Mouse (Mus musculus) brain, embryonic 14.5 days (tissue): ENCODE results near the gene Cnksr3. TPM values are rescaled to one million over a fixed set of nuclear protein-coding genes. Genes with fewer than 3 reads are reported as not detected.

Experiments
- DNase-seq: peaks from one replicate; pipeline ENCODE4 v3.0.0-alpha.2; 2011; ENCODE audit warnings: low read depth
- CTCF ChIP-seq: fragments of 200-500 bp; IDR thresholded peaks from 2 replicates; pipeline ENCODE4 v1.5.1; 2012; ENCODE audit warnings: inconsistent platforms, mild to moderate bottlenecking, moderate library complexity, borderline replicate concordance; ENCODE audit not compliant: insufficient read depth, insufficient read length; ENCODE audit errors: extremely low read depth
- POLR2A ChIP-seq: fragments of 200-500 bp; IDR thresholded peaks from 2 replicates; pipeline ENCODE4 v1.6.1; 2012; ENCODE audit warnings: mild to moderate bottlenecking, inconsistent platforms, borderline replicate concordance; ENCODE audit not compliant: poor library complexity, insufficient read depth, insufficient read length, severe bottlenecking; ENCODE audit errors: extremely low read depth
- polyA plus RNA-seq: library from polyadenylated mRNA; depleted of rRNA; stranded (reverse); fragments of >200 nt; gene quantifications from 2 replicates; pipeline ENCODE4 v1.2.3, GENCODE M21; 2012

The Cnksr3 gene
- polyA plus RNA-seq, 1 experiment, result 3.9 TPM

DNA sequence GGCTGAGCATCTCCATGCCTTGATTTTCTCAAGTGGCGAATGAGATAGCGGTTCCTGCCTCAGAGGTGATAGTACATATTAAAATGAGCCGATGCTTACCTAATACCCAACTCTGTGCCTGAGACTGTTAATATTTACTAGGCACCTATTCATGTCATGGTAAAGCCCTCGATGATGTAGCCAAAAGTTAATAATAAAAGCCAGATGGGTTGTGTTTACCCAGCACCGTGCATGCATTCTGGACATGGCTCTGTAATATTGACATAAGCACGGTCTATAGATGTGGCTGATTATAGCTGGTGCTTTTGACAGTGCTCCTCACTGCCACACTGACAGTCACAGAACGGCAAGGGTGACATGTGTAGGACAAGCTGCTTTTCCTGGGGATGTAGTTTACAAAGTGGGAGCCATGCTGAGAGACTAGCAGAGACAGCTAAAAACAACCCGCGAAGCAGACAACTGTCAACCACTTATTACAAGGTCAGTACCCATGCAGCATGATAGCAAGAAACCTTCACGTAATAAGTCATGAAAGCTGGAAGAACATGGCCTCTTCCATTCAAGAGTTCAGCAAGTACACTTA, 3.1 kb downstream of the Cnksr3 start:
- no peak for DNase-seq
- no peak for TF ChIP-seq CTCF
- TF ChIP-seq POLR2A, result no peak

DNA sequence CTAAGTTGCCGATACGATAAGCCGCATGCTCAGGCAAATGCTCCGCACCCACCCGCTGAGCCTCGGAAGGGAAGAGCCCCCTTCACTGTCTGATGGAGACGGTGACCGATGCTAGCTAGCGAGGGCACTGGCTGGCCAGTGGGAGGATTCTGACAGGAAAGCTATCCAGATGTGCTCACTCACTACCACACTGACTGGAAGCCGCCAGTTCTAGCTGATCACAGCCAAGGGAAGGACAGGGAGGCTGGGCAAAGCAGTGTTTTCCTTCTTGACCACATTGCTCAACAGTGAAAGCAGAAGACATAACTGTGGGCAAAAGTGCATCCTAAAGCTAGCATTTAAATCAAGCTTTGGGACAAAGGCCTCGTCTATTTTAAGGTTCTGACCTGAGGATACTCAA, 4.7 kb downstream of the Cnksr3 start:
- DNase-seq, result no peak
- TF ChIP-seq POLR2A (no peak), CTCF (no peak)

DNA sequence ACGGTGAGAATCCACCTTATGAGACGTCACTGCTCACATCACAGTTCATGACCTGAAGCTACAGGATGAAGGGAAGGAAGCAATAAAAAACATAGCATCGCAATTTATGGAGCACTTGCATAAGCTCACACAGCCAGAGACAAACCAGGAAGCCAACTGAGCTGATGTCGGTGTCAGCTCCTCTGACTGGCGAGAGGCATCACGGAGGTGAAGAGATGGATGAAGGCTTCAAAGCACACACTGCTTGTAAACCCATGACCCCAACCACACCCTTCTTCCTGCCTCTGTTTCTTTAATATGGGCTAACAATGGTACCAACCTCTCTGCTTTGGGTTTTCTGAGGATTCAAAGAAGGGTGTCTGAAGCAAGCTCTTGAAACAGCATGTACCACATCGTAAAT, 5.5 kb downstream of the Cnksr3 start:
- no peak for TF ChIP-seq CTCF
- no peak for TF ChIP-seq POLR2A
- DNase-seq, result no peak

DNA sequence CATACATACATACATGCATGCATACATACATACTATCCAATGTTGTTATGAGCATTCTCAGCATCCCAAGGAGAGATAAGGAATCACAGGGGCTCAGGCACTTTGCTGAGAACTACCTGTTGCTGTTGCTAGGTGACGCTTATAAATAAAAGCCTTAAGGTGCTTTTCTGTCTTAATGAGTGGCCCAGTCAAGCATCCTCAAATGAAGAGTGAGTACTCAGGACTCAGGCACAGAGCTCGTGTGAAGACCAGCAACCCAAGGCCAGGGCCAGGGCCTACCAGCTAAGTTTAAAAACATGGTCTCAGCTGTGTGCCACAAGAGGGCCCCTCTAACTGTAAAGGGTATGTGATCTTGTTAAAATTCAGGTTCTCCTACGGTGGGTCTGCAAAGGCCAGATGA, 6.5 kb downstream of the Cnksr3 start:
- TF ChIP-seq CTCF, result no peak
- no peak for TF ChIP-seq POLR2A
- DNase-seq, result no peak

DNA sequence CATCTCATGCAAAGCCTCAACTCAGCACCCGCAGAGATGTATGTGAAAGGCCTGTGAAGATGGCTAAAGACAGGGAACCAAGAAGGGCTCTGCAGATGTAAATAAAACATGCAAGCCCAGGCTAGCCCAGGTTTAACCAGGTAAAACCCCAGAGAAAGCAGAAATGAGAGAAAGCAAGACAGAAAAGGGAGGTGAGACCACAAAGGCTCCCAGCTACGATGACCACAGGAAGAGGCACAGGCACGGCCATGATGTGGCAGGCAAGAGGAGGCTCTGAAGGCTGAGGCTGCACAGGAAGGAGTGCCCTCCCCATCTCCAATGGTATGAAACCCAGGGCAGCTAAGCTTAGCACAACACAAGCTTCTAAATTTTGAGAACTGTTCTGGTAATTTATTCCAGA, 7.1 kb downstream of the Cnksr3 start:
- TF ChIP-seq POLR2A (no peak), CTCF (no peak)

DNA sequence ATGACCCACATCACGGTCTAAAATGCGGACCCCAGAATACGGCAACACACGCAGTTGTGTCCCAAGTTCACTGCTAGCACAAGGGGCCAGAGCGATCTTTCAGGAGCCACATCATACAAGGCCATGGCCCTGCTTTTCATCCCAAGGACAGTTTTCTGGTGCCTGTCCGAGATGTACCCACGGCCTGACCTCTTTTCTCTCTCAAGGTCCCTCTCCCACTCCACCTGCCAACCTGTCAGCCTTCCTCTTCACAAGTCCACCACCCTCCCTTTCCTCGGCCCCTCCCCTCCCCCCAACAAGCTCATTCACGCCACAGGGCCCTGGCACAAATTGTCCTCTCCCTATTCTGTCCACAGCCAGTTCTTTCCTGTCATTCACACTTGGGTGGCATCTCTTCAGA, 9.5 kb downstream of the Cnksr3 start:
- no peak for DNase-seq
- TF ChIP-seq CTCF (no peak), POLR2A (no peak)

More for the DNA sequence above, 7.1 kb downstream of the Cnksr3 start:
- no peak for DNase-seq

DNA sequence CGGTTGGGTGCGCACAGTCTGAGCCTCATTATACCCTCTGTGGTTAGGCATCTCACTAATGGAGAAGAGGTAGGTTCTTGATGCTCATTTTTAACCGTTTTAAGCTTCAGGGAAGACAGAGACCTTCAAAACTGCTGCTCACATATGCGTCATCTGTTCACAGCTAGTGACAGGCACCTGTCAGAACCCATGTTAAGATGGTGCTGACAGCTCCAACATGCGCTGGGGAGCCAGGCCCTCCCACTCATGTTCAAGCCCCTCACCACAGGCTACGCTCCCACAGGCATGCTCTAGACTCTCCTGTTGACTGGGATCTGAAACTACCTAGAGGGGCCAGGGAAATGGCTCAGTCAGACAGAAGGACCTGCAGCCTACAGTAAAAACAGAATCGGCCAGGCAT, 11.4 kb downstream of the Cnksr3 start:
- TF ChIP-seq POLR2A, result no peak
- TF ChIP-seq CTCF, result no peak
- DNase-seq, result peak; percentile 9

DNA sequence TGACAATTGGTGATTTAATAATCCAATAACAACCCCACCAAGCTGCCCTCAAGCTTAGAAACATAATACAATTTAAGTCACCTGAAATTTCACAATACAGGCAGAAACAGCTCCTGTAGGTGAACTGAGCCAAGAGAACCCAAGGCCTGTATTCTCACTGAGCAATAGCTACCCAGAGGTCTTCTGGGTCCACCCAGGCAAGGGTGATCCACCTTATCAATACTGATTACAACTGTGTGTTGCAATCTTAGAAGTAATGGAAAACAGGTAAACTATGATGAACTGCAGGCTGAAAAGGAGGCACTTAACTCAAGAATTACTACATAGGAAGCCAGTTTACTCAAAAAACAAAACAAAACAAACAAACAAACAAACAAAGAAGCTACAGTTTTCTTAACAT, 13.8 kb downstream of the Cnksr3 start:
- DNase-seq, result no peak
- TF ChIP-seq POLR2A, result no peak
- TF ChIP-seq CTCF, result no peak

DNA sequence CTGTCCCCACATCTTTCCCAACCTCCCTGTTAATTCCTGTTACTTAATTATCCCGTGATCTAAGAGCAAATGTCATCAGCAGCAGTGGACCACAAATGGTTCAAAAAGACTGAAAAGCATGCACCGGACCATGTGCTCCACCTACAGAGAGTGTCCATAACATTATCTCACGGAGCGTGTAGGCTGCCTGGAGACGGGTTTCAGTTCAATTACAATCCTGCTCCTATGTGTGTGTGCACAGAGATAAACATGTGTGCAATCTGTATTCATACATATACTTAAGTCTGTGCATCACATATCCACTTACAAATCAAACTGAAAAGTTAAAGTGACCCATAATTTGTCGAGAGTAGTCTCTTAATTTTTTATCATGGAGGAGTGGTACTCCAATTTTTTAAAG, 14.3 kb downstream of the Cnksr3 start:
- TF ChIP-seq CTCF (no peak), POLR2A (no peak)
- no peak for DNase-seq

DNA sequence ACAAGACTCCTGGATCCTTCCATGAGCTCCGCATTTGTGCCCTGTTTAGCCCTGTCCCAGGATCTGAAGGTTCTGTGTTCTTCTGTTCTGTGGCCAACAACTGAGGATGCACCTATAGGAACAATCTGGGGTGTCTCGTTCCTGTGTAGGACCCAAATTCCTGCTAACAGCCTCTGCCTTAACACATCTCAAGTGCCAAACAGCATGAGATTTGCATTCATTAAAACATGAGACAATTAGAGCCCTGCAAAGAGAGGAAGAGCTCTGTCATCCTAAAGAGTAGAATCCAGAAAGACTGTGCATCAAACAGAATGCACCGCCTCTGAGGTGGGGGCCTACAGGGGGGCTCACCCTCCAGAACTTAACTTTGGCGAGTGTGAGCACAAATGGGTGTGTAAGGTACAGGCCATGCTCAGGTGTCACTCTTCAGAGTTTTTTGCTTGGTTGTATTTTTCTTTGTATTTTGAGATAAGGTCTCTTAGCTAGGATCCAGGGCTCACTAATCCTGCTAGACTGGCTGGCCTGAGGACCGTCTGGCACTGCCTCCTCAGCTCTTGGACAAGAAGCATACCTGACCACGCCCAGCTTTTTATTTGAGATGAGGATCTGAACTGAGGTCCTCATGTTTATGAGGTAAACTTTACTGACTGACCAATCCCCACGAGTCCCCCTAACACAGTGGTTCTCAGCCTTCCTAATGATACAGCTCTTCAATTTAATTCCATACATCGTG, 15.2 kb downstream of the Cnksr3 start:
- no peak for TF ChIP-seq CTCF
- TF ChIP-seq POLR2A, result no peak
- peak; percentile 12 for DNase-seq

DNA sequence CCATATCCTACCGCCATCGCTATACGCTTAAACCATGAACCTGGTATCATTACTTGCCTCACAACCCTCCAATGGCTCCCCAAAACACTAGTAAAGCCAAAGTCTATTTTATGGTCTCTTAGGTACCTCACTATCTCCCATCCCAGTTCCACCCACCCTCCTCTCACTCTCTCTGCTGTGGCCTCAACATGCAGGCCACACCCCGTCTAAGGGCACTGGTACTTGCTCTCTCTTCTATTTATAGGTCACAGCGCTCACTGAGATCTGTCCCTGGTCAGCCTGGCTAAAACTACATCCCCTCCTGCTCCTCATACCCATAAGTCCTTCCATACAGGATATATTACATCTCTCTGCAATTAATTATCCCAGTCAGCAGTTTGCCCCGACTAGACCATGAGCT, 16.1 kb downstream of the Cnksr3 start:
- DNase-seq, result no peak
- TF ChIP-seq CTCF (no peak), POLR2A (no peak)

DNA sequence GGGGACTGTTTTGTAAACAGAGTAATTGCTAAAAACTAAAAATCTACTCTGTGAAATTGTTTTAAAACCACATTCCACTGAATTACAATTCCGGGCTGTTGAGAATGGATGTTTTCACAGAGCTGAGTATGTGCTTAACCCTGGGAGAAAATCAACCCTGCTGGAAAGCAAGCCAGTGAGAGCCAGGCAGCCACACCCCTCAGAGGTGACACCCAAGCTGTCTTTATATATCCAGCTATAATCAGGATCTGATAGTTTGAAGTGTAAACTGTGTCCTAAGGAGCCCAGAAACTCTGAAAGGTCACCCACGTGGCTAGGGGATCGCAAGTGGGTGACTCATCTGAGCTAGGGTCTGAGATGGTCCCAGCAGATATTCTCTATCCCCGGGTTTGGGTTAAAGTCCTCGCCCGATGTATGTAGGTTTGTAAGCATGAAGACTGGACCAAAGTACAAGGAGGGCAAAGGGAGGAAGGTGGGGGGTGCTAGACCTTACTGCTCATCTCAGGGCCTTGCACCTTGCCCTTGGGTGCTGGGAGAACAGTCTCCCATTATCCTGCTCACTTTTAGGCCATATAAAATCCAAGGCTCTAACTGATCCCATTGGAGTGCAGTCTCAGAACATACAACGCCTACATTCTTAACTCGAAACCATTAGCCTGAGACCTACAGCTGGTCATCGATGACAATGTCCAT, 20.2 kb downstream of the Cnksr3 start:
- TF ChIP-seq CTCF (no peak), POLR2A (no peak)
- no peak for DNase-seq

DNA sequence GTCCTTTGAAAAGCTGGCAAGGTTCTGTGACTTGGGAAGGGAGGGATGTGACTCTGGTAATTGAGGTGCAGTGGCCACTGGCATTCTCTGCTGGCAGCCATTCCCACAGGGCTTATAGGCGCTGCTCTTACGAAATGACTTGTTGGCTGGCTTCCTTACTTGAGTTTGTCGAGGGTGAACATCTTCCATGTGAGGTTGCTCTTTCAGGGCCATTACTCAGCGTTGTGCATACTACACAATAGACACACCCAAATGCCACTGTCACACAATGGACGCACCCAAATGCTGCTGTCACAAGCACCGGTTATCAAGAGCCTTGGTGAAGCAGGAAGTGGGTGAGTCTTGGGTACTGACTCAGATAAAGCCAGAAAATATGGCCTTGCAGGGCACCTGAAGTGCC, 22.8 kb downstream of the Cnksr3 start:
- no peak for DNase-seq
- TF ChIP-seq POLR2A (no peak), CTCF (no peak)
